Mouse (Mus musculus) heart, embryonic 10.5 days (tissue): ENCODE measurements around the gene Npr1. TPM values are rescaled to one million over a fixed set of nuclear protein-coding genes. Genes with fewer than 3 reads are reported as not detected.
A peak's percentile ranks its signal among the peaks of the same experiment; 100 is the strongest.

Source experiments
- DNase-seq: peaks from one replicate; pipeline ENCODE4 v3.0.0-alpha.2; 2017; ENCODE audit warnings: low spot score
- H3K27ac ChIP-seq: fragments of 300-500 bp; sonication (generic); 2 replicates; pipeline ENCODE4 v1.5.1; 2016; ENCODE audit warnings: mild to moderate bottlenecking
- H3K27me3 ChIP-seq: fragments of 300-500 bp; sonication (generic); 2 replicates; pipeline ENCODE4 v1.6.1; 2016; ENCODE audit warnings: mild to moderate bottlenecking; ENCODE audit not compliant: poor library complexity, insufficient read depth, severe bottlenecking
- H3K36me3 ChIP-seq: fragments of 300-500 bp; sonication (generic); 2 replicates; pipeline ENCODE4 v1.6.1; 2016; ENCODE audit warnings: mild to moderate bottlenecking, moderate library complexity
- H3K4me1 ChIP-seq: fragments of 300-500 bp; sonication (generic); 2 replicates; pipeline ENCODE4 v1.6.1; 2016; ENCODE audit warnings: mild to moderate bottlenecking
- H3K4me3 ChIP-seq: fragments of 300-500 bp; sonication (generic); 2 replicates; pipeline ENCODE4 v1.5.1; 2016; ENCODE audit warnings: mild to moderate bottlenecking, moderate library complexity
- H3K9me3 ChIP-seq: fragments of 300-500 bp; sonication (generic); 2 replicates; pipeline ENCODE4 v1.6.1; 2016; ENCODE audit warnings: mild to moderate bottlenecking, moderate library complexity
- WGBS: fragments of 180-500 bp; shearing (Covaris S2); methylation state at CpG from one replicate; pipeline ENCODE4 v1.1.7; 2016; 5-methylcytosine and 5-hydroxymethylcytosine counted together
- polyA plus RNA-seq: library from polyadenylated mRNA; unstranded; fragments of >200 nt; fragmentation: Nextera tagmentation; extraction: Ambion mirVana; gene quantifications from 2 replicates; pipeline ENCODE4 v1.2.1, GENCODE M21; 2016

Gene Npr1
- polyA plus RNA-seq, 1 experiment from 2014 or later, result 8.7 TPM

- Histone ChIP-seq H3K27me3 (peaks cover 37% of the 10 kb centered on the region), H3K36me3 (no peaks in the 10 kb centered on the region), H3K9me3 (no peaks in the 10 kb centered on the region), H3K4me3 (no peak overlapping the region), H3K27ac (no peak overlapping the region), H3K4me1 (peaks cover 25% of the 10 kb centered on the region)
- no peak for DNase-seq
- WGBS, result 88% methylated on average over 10 of the region's 10 CpGs
Measured at GRCm38 (mm10) chr3:90467618-90468300, 2.1 kb upstream of the Npr1 start.

- peaks cover 52% of the 10 kb centered on the region for H3K27me3 ChIP-seq
- H3K27ac ChIP-seq, result no peak overlapping the region
- under 1% methylated on average over 15 of the region's 15 CpGs for WGBS
- DNase-seq, result no peak
- H3K4me1 ChIP-seq, result peaks cover 32% of the 10 kb centered on the region
- H3K4me3 ChIP-seq, result peak overlapping the region; percentile 67
- no peaks in the 10 kb centered on the region for H3K9me3 ChIP-seq
- no peaks in the 10 kb centered on the region for H3K36me3 ChIP-seq
Measured at GRCm38 (mm10) chr3:90466311-90466766, 673 bp upstream of the Npr1 start.

GRCm38 (mm10) chr3:90465081-90465685 is 483 bp downstream of the Npr1 start:
- Histone ChIP-seq H3K27ac (peak overlapping the region; percentile 81), H3K27me3 (peaks cover 63% of the 10 kb centered on the region)

GRCm38 (mm10) chr3:90464552-90465080 is 1.1 kb downstream of the Npr1 start:
- 7% methylated on average over 37 of the region's 37 CpGs for WGBS
- Histone ChIP-seq H3K27ac (peak overlapping the region; percentile 81), H3K4me1 (peaks cover 36% of the 10 kb centered on the region), H3K27me3 (peaks cover 69% of the 10 kb centered on the region), H3K4me3 (peak overlapping the region; percentile 67), H3K36me3 (no peaks in the 10 kb centered on the region), H3K9me3 (no peaks in the 10 kb centered on the region)
- DNase-seq, result no peak

More at GRCm38 (mm10) chr3:90465081-90465685, 483 bp downstream of the Npr1 start:
- H3K4me1 ChIP-seq, result peaks cover 36% of the 10 kb centered on the region
- WGBS, result under 1% methylated on average over 75 of the region's 75 CpGs
- no peaks in the 10 kb centered on the region for H3K36me3 ChIP-seq
- H3K4me3 ChIP-seq, result peak overlapping the region; percentile 67
- H3K9me3 ChIP-seq, result no peaks in the 10 kb centered on the region
- DNase-seq, result no peak

GRCm38 (mm10) chr3:90462579-90462978 is 3.1 kb downstream of the Npr1 start:
- H3K27me3 ChIP-seq, result peaks cover 75% of the 10 kb centered on the region
- 14% methylated on average over 7 of the region's 7 CpGs for WGBS
- no peak overlapping the region for H3K27ac ChIP-seq
- H3K4me1 ChIP-seq, result peaks cover 36% of the 10 kb centered on the region
- DNase-seq, result no peak
- no peak overlapping the region for H3K4me3 ChIP-seq
- no peaks in the 10 kb centered on the region for H3K36me3 ChIP-seq
- no peaks in the 10 kb centered on the region for H3K9me3 ChIP-seq

- Histone ChIP-seq H3K9me3 (no peaks in the 10 kb centered on the region), H3K27me3 (peaks cover 75% of the 10 kb centered on the region), H3K27ac (no peak overlapping the region), H3K4me3 (no peak overlapping the region), H3K4me1 (peaks cover 36% of the 10 kb centered on the region), H3K36me3 (0 out of 2 replicates have a peak, but pooled peaks cover under 1% of the 10 kb centered on the region)
- WGBS, result 78% methylated on average over 3 of the region's 3 CpGs
- no peak for DNase-seq
Measured at GRCm38 (mm10) chr3:90461935-90462334, 3.7 kb downstream of the Npr1 start.

GRCm38 (mm10) chr3:90460315-90460714 is 5.4 kb downstream of the Npr1 start:
- no peak for DNase-seq
- H3K27me3 ChIP-seq, result peaks cover 65% of the 10 kb centered on the region
- no peak overlapping the region for H3K4me3 ChIP-seq
- peaks cover 26% of the 10 kb centered on the region for H3K4me1 ChIP-seq
- no peaks in the 10 kb centered on the region for H3K9me3 ChIP-seq
- H3K36me3 ChIP-seq, result peaks cover 3% of the 10 kb centered on the region; the same call in 1 of the 2 replicates
- no peak overlapping the region for H3K27ac ChIP-seq
- 74% methylated on average over 5 of the region's 5 CpGs for WGBS

- no peaks in the 10 kb centered on the region for H3K9me3 ChIP-seq
- DNase-seq, result no peak
- peaks cover 59% of the 10 kb centered on the region for H3K27me3 ChIP-seq
- no peak overlapping the region for H3K4me3 ChIP-seq
- peaks cover 3% of the 10 kb centered on the region; the same call in 1 of the 2 replicates for H3K36me3 ChIP-seq
- peaks cover 20% of the 10 kb centered on the region for H3K4me1 ChIP-seq
- H3K27ac ChIP-seq, result no peak overlapping the region
- 69% methylated on average over 9 of the region's 9 CpGs for WGBS
Measured at GRCm38 (mm10) chr3:90459727-90460126, 5.9 kb downstream of the Npr1 start.

GRCm38 (mm10) chr3:90454931-90455330 is 10.7 kb downstream of the Npr1 start:
- Histone ChIP-seq H3K27ac (no peak overlapping the region), H3K9me3 (no peaks in the 10 kb centered on the region)
- whole genome bisulfite sequencing, result 82% methylated on average over 14 of the region's 14 CpGs

GRCm38 (mm10) chr3:90451396-90452095 is 14.1 kb downstream of the Npr1 start:
- no peak for DNase-seq
- Histone ChIP-seq H3K27ac (peak overlapping the region; percentile 77), H3K36me3 (peaks cover 4% of the 10 kb centered on the region; the same call in 1 of the 2 replicates), H3K9me3 (no peaks in the 10 kb centered on the region), H3K27me3 (no peaks in the 10 kb centered on the region), H3K4me1 (peaks cover 25% of the 10 kb centered on the region), H3K4me3 (peak overlapping the region; percentile 40)
- WGBS, result 39% methylated on average over 10 of the region's 10 CpGs

More at GRCm38 (mm10) chr3:90454931-90455330, 10.7 kb downstream of the Npr1 start:
- no peak for DNase-seq
- Histone ChIP-seq H3K4me3 (no peak overlapping the region), H3K4me1 (peaks cover 15% of the 10 kb centered on the region), H3K27me3 (0 out of 2 replicates have a peak, but pooled peaks cover 13% of the 10 kb centered on the region), H3K36me3 (peaks cover 8% of the 10 kb centered on the region; the same call in 1 of the 2 replicates)

- Histone ChIP-seq H3K4me3 (peak overlapping the region; percentile 40), H3K36me3 (peaks cover 4% of the 10 kb centered on the region; the same call in 1 of the 2 replicates), H3K27ac (peak overlapping the region; percentile 77), H3K4me1 (peaks cover 32% of the 10 kb centered on the region), H3K9me3 (no peaks in the 10 kb centered on the region), H3K27me3 (no peaks in the 10 kb centered on the region)
- 22% methylated on average over 12 of the region's 12 CpGs for WGBS
- DNase-seq, result no peak
Measured at GRCm38 (mm10) chr3:90450874-90451273, 14.8 kb downstream of the Npr1 start.

- H3K27ac ChIP-seq, result peak overlapping the region; percentile 65; the same call in 1 of the 2 replicates
- 42% methylated on average over 6 of the region's 6 CpGs for WGBS
- no peak for DNase-seq
Measured at GRCm38 (mm10) chr3:90448626-90449025, 17.0 kb downstream of the Npr1 start.

More at GRCm38 (mm10) chr3:90448626-90449025, 17.0 kb downstream of the Npr1 start:
- H3K4me3 ChIP-seq, result no peak overlapping the region
- H3K27me3 ChIP-seq, result no peaks in the 10 kb centered on the region
- H3K4me1 ChIP-seq, result peaks cover 35% of the 10 kb centered on the region
- no peaks in the 10 kb centered on the region for H3K9me3 ChIP-seq
- H3K36me3 ChIP-seq, result 0 out of 2 replicates have a peak, but pooled peaks cover 4% of the 10 kb centered on the region
